Mouse (Mus musculus) myocyte (in vitro differentiated cells): Measurements from ENCODE around the gene Lmbr1.

Experiments used
- POLR2A ChIP-seq: IDR thresholded peaks from one replicate; pipeline ENCODE4 v1.6.1; 2011; ENCODE audit warnings: low read depth, mild to moderate bottlenecking, control low read depth, moderate library complexity; ENCODE audit not compliant: insufficient read length
- USF1 ChIP-seq: IDR thresholded peaks from one replicate; pipeline ENCODE4 v1.6.1; 2011; ENCODE audit warnings: low read depth, mild to moderate bottlenecking, control low read depth, moderate library complexity

- TF ChIP-seq USF1: no peak
- no peak for TF ChIP-seq POLR2A
Measured at GRCm38 (mm10) chr5:29274746-29275145, 103.4 kb downstream of the Lmbr1 start.
